Mouse (Mus musculus) MEL (cell line): Measurements from ENCODE around the gene Tbc1d30. TPM values are rescaled to one million over a fixed set of nuclear protein-coding genes. Genes with fewer than 3 reads are reported as not detected.

Experiments used
- DNase-seq: peaks from one replicate; pipeline ENCODE4 v3.0.0; 2011; ENCODE audit warnings: low read depth, low spot score
- H3K27ac ChIP-seq: 2 replicates; pipeline ENCODE4 v1.5.1; 2012; ENCODE audit warnings: low read depth, mild to moderate bottlenecking, control low read depth, low read length, moderate library complexity; ENCODE audit not compliant: control insufficient read depth
- H3K27me3 ChIP-seq, 2 experiments: fragments of 150-350 bp in 1 of 2; sonication (generic) in 1 of 2; 2 replicates each; pipeline ENCODE4 v1.6.1; 2012; ENCODE audit warnings: low read length in 2 of 2, mild to moderate bottlenecking in 2 of 2, improper control_type of control experiment in 1 of 2, moderate library complexity in 1 of 2; ENCODE audit not compliant: insufficient read depth in 2 of 2, control insufficient read depth in 1 of 2
- H3K36me3 ChIP-seq, 2 experiments: 2 replicates each; pipeline ENCODE4 v1.6.1; 2012 to 2014; ENCODE audit warnings: low read length in 2 of 2, improper control_type of control experiment in 1 of 2, inconsistent platforms in 1 of 2, mild to moderate bottlenecking in 1 of 2; ENCODE audit not compliant: insufficient read depth in 2 of 2, control insufficient read depth in 1 of 2
- H3K4me1 ChIP-seq, 2 experiments: fragments of 150-350 bp in 1 of 2; sonication (generic) in 1 of 2; 2 replicates each; pipeline ENCODE4 v1.6.1; 2012; ENCODE audit warnings: low read length in 2 of 2, improper control_type of control experiment in 1 of 2, mild to moderate bottlenecking in 1 of 2; ENCODE audit not compliant: insufficient read depth in 2 of 2, control insufficient read depth in 1 of 2
- H3K4me3 ChIP-seq, 2 experiments: fragments of 150-350 bp in 1 of 2; sonication (generic) in 1 of 2; 2 replicates each; pipeline ENCODE4 v1.5.1; 2012; ENCODE audit warnings: low read depth in 2 of 2, low read length in 2 of 2, mild to moderate bottlenecking in 2 of 2, moderate library complexity in 2 of 2, control low read depth in 1 of 2, improper control_type of control experiment in 1 of 2; ENCODE audit not compliant: control insufficient read depth in 1 of 2, insufficient read depth in 1 of 2
- H3K79me2 ChIP-seq: 2 replicates; pipeline ENCODE4 v1.6.1; 2012; ENCODE audit warnings: mild to moderate bottlenecking, low read length, moderate library complexity; ENCODE audit not compliant: control insufficient read depth, poor library complexity, insufficient read depth
- H3K9ac ChIP-seq: 2 replicates; pipeline ENCODE4 v1.6.1; 2012; ENCODE audit warnings: low read depth, mild to moderate bottlenecking, control low read depth, low read length, moderate library complexity; ENCODE audit not compliant: control insufficient read depth, poor library complexity, severe bottlenecking
- H3K9me3 ChIP-seq: fragments of 150-350 bp; sonication (generic); replicated peaks from 2 replicates; pipeline ENCODE4 v1.6.1; 2012; ENCODE audit warnings: mild to moderate bottlenecking, low read length, improper control_type of control experiment, moderate library complexity; ENCODE audit not compliant: insufficient read depth
- CHD1 ChIP-seq: IDR thresholded peaks from 2 replicates; pipeline ENCODE4 v1.6.1; 2012; ENCODE audit warnings: low read depth, mild to moderate bottlenecking, inconsistent platforms, low read length, improper control_type of control experiment
- CTCF ChIP-seq, 3 experiments: IDR thresholded peaks in 2 of 3; conservative IDR thresholded peaks in 1 of 3; 2 replicates each; pipeline ENCODE4 v1.5.1; 2011 to 2012; ENCODE audit warnings: low read length in 3 of 3, low read depth in 2 of 3, mild to moderate bottlenecking in 2 of 3, improper control_type of control experiment in 1 of 3, inconsistent platforms in 1 of 3, mixed read lengths in 1 of 3, moderate library complexity in 1 of 3; ENCODE audit not compliant: control insufficient read depth in 1 of 3, insufficient read depth in 1 of 3, poor library complexity in 1 of 3, severe bottlenecking in 1 of 3
- ELF1 ChIP-seq: IDR thresholded peaks from 2 replicates; pipeline ENCODE4 v1.6.1; 2014; ENCODE audit warnings: low read depth, mild to moderate bottlenecking, inconsistent platforms, low read length, improper control_type of control experiment, moderate library complexity
- GATA1 ChIP-seq: IDR thresholded peaks from 2 replicates; pipeline ENCODE4 v1.6.1; 2011; ENCODE audit warnings: low read depth, low read length, improper control_type of control experiment
- MAFK ChIP-seq: IDR thresholded peaks from 2 replicates; pipeline ENCODE4 v1.6.1; 2011; ENCODE audit warnings: low read depth, mild to moderate bottlenecking, low read length, improper control_type of control experiment, borderline replicate concordance
- MAX ChIP-seq: IDR thresholded peaks from 2 replicates; pipeline ENCODE4 v1.6.1; 2011; ENCODE audit warnings: low read length, improper control_type of control experiment
- MAZ ChIP-seq: IDR thresholded peaks from 2 replicates; pipeline ENCODE4 v1.6.1; 2012; ENCODE audit warnings: low read depth, mild to moderate bottlenecking, inconsistent platforms, low read length, improper control_type of control experiment
- MXI1 ChIP-seq: IDR thresholded peaks from 2 replicates; pipeline ENCODE4 v1.6.1; 2011; ENCODE audit warnings: mild to moderate bottlenecking, low read depth, low read length, improper control_type of control experiment
- MYC ChIP-seq: IDR thresholded peaks from 2 replicates; pipeline ENCODE4 v1.6.1; 2011; ENCODE audit warnings: low read depth, mild to moderate bottlenecking, low read length, improper control_type of control experiment, moderate library complexity
- POLR2A ChIP-seq, 2 experiments: IDR thresholded peaks; 2 replicates each; pipeline ENCODE4 v1.6.1; 2011 to 2012; ENCODE audit warnings: low read length in 2 of 2, mild to moderate bottlenecking in 2 of 2, control low read depth in 1 of 2, improper control_type of control experiment in 1 of 2, low read depth in 1 of 2, moderate library complexity in 1 of 2; ENCODE audit not compliant: control insufficient read depth in 1 of 2, insufficient read depth in 1 of 2, poor library complexity in 1 of 2
- POLR2AphosphoS5 ChIP-seq: IDR thresholded peaks from 2 replicates; pipeline ENCODE4 v1.6.1; 2012; ENCODE audit warnings: low read depth, borderline replicate concordance, mild to moderate bottlenecking, inconsistent platforms, low read length, moderate library complexity, mixed read lengths
- RAD21 ChIP-seq: IDR thresholded peaks from 2 replicates; pipeline ENCODE4 v1.6.1; 2011; ENCODE audit warnings: mild to moderate bottlenecking, low read depth, low read length, improper control_type of control experiment
- SIN3A ChIP-seq: IDR thresholded peaks from 2 replicates; pipeline ENCODE4 v1.6.1; 2012; ENCODE audit warnings: low read length, improper control_type of control experiment, inconsistent platforms
- SMC3 ChIP-seq: IDR thresholded peaks from 2 replicates; pipeline ENCODE4 v1.6.1; 2011; ENCODE audit warnings: low read depth, low read length, improper control_type of control experiment
- TBP ChIP-seq: IDR thresholded peaks from 2 replicates; pipeline ENCODE4 v1.8.0; 2011; ENCODE audit warnings: low read depth, low read length, improper control_type of control experiment
- USF1 ChIP-seq: IDR thresholded peaks from 2 replicates; pipeline ENCODE4 v1.6.1; 2014; ENCODE audit warnings: low read depth, mild to moderate bottlenecking, inconsistent platforms, low read length, improper control_type of control experiment, moderate library complexity
- ZKSCAN1 ChIP-seq: IDR thresholded peaks from 2 replicates; pipeline ENCODE4 v1.6.1; 2012; ENCODE audit warnings: low read depth, mild to moderate bottlenecking, inconsistent platforms, low read length, improper control_type of control experiment, moderate library complexity
- ZMIZ1 ChIP-seq: IDR thresholded peaks from 2 replicates; pipeline ENCODE4 v1.6.1; 2012; ENCODE audit warnings: low read depth, mild to moderate bottlenecking, inconsistent platforms, low read length, improper control_type of control experiment, moderate library complexity
- ZNF384 ChIP-seq: IDR thresholded peaks from 2 replicates; pipeline ENCODE4 v1.6.1; 2012; ENCODE audit warnings: low read depth, mild to moderate bottlenecking, inconsistent platforms, low read length, improper control_type of control experiment
- polyA plus RNA-seq, 2 experiments: library from polyadenylated mRNA; stranded (reverse) in 1 of 2; unstranded in 1 of 2; fragments of >175 nt in 1 of 2; fragments of >200 nt in 1 of 2; gene quantifications; 2 replicates each; pipeline versions ENCODE4 v1.2.1 to v1.2.4; 2012; ENCODE audit warnings: low replicate concordance in 2 of 2, low read depth in 1 of 2; ENCODE audit not compliant: insufficient read length in 2 of 2, insufficient read depth in 1 of 2, missing spikeins in 1 of 2
- total RNA-seq: library from RNA; depleted of rRNA; stranded (reverse); fragments of 300-350 nt; gene quantifications from 2 replicates; pipeline ENCODE4 v1.2.3, GENCODE M21; 2012

Tbc1d30 gene
- total and polyA plus RNA-seq, 3 experiments, result 0.35 to 2.1 TPM; not detected in 1

DNA sequence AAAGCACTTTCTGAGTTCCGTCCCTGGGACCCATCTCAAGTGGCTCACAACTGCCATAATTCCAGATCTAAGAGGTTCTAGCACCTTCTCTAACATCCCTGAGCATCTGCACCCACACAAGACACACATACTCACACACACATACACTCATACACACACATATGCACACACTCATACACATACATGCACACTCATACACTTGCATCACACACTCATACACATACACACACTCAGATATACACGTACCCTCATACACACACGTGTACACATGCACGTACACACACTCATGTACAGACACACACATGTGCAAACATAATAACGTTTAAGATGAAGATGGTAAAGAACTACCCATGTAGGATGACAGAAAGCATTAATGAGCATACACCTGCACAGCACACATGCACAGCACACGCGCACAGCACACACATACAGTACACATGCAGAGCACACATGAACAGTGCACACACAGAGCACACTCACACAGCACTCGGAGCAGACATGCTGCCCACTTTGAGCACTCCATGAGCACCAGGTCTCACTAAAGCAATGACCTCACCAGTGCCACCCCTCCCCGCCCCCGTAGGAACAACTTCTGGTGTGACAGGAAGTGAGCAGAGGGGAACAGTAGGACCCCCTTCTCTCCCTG is 59.7 kb downstream of the Tbc1d30 start:
- Histone ChIP-seq H3K9me3 (no peaks in the 10 kb centered on the region), H3K4me3 (peak overlapping the region; percentile 42 to 56), H3K79me2 (no peaks in the 10 kb centered on the region), H3K36me3 (peaks cover 0 to 4% of the 10 kb centered on the region in 2 experiments; a peak in 1 of 4 replicates), H3K27ac (no peak overlapping the region), H3K4me1 (peaks cover 0 to 4% of the 10 kb centered on the region in 2 experiments; a peak in 1 of 4 replicates), H3K27me3 (no peaks in the 10 kb centered on the region), H3K9ac (peak overlapping the region; percentile 40; the same call in 1 of the 2 replicates)
- no peak for DNase-seq
- TF ChIP-seq MAZ, result no peak

DNA sequence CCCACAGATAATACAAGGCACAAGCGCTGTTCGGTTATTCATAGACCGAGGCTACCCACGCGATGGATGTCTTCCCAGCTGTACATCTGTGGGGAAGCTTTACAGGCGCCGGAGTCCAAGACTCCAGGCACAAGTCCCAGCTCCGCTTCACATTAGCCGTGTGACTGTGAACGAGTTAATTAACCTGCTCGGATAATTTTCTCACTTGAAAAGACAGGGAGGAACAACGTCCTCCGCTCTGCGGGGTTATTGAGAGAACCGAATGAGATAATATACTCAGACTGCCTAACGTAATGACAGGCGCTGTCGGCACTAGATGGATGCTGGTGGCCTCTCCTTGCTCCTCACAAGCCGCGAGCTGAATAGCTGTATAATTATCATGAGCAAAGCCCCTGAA is 60.4 kb downstream of the Tbc1d30 start:
- TF ChIP-seq MAFK (no peak), POLR2A (IDR thresholded peaks at IDR 0.05; ENCODE audit: control insufficient read depth in 1 of 2, insufficient read depth in 1 of 2, low read depth in 1 of 2, low read length in 2 of 2, poor library complexity in 1 of 2) (no peak), CHD1 (no peak), POLR2AphosphoS5 (no peak), MAX (no peak), ZMIZ1 (no peak), SIN3A (no peak)
- peak; percentile 62 for DNase-seq
- H3K9ac ChIP-seq, result peak overlapping the region; percentile 40
- H3K36me3 ChIP-seq, result peaks cover 0 to 4% of the 10 kb centered on the region in 2 experiments; a peak in 1 of 4 replicates
- peak overlapping the region; percentile 42 to 56 for H3K4me3 ChIP-seq
- H3K9me3 ChIP-seq, result no peaks in the 10 kb centered on the region
- no peaks in the 10 kb centered on the region for H3K79me2 ChIP-seq
- peak overlapping the region; percentile 26 for H3K27ac ChIP-seq
- peaks cover 0 to 4% of the 10 kb centered on the region in 2 experiments; a peak in 1 of 4 replicates for H3K4me1 ChIP-seq
- no peaks in the 10 kb centered on the region for H3K27me3 ChIP-seq

DNA sequence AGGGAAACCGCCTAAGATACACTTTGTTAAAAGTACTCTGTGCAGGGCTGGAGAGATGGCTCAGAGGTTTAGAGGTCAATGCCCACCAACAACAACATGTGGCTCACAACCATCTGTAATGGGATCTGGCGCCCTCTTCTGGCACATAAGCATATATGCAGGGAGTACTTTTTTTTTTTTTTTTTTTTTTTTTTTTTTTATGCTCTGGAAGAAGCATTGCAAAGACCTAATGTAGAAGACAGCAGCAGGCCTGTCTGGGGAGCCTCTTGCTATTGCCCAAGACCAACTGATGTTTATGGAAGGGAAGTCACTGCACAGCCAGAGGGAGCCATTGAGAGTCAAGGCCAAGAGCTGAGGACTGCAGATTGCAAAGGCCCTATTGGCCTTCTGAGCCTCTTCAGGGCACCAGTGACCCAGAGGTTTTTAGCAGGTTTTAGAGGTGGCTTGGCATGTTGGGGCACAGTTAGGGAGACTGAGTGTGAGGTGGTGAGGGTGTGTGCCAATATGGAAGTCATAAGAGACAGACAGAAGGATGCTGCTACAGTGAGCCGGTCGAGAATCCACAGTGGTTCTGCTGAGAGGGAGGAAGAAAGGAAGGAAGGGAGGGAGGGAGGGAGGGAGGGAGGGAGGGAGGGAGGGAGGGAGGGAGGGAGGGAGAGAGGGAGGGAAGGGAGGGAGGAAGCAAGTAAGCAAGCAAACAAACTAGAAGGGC is 61.0 kb downstream of the Tbc1d30 start:
- DNase-seq, result peak; percentile 87
- TF ChIP-seq ZMIZ1 (no peak), MXI1 (peak; percentile 50; the same call in 1 of the 2 replicates), GATA1 (no peak), ELF1 (no peak), SIN3A (no peak), USF1 (no peak), ZNF384 (peak; percentile 99), CTCF (IDR thresholded peaks at IDR 0.05 in 2 of 3, conservative IDR thresholded peaks at IDR 0.05 in 1 of 3; ENCODE audit: control insufficient read depth in 1 of 3, insufficient read depth in 1 of 3, low read depth in 2 of 3, low read length in 3 of 3, poor library complexity in 1 of 3, severe bottlenecking in 1 of 3) (peak; percentile 58 to 64 (median 58)), SMC3 (peak; percentile 36; the same call in 1 of the 2 replicates), RAD21 (peak; percentile 53), MYC (peak; percentile 76), ZKSCAN1 (peak; percentile 53; the same call in 1 of the 2 replicates), TBP (0 out of 2 replicates have a peak, but pooled peaks have one; percentile 40)
- TF ChIP-seq, all 39 proteins: peak for 8
- H3K9me3 ChIP-seq, result no peaks in the 10 kb centered on the region
- H3K36me3 ChIP-seq, result peaks cover 0 to 4% of the 10 kb centered on the region in 2 experiments; a peak in 1 of 4 replicates
- H3K27me3 ChIP-seq, result no peaks in the 10 kb centered on the region
- peak overlapping the region; percentile 19 for H3K9ac ChIP-seq
- no peak overlapping the region for H3K4me3 ChIP-seq
- peak overlapping the region; percentile 58 for H3K27ac ChIP-seq
- H3K79me2 ChIP-seq, result no peaks in the 10 kb centered on the region
- H3K4me1 ChIP-seq, result peaks cover 0 to 4% of the 10 kb centered on the region in 2 experiments; a peak in 1 of 4 replicates
